Mouse (Mus musculus) kidney, embryonic 14.5 days (tissue): ENCODE data around the gene Ermp1. TPM values are rescaled to one million over a fixed set of nuclear protein-coding genes. Genes with fewer than 3 reads are reported as not detected.

Source experiments
- polyA plus RNA-seq: library from polyadenylated mRNA; unstranded; fragments of >200 nt; fragmentation: Nextera tagmentation; extraction: Ambion mirVana; gene quantifications from 2 replicates; pipeline ENCODE4 v1.2.1, GENCODE M21; 2014

Ermp1 gene
- polyA plus RNA-seq, 1 experiment from 2014 or later: 21.0 TPM

Other genes with a start within 250 kb of the Ermp1 start
- gene Pdcd1lg2, start 237.5 kb downstream of the Ermp1 start, polyA plus RNA-seq: not detected in 2 replicates
- gene Ric1, start 126.1 kb downstream of the Ermp1 start, polyA plus RNA-seq: 17.4 and 19.3 TPM in 2 replicates
- gene Mlana, start 49.4 kb upstream of the Ermp1 start, polyA plus RNA-seq: not detected in 2 replicates
- 10.5 and 11.5 TPM in 2 replicates for gene 9930021J03Rik, start 157.6 kb upstream of the Ermp1 start, polyA plus RNA-seq
- 10.2 and 22.4 TPM in 2 replicates for gene Ranbp6, start 164.6 kb upstream of the Ermp1 start, polyA plus RNA-seq